Comparison of ENCODE assay signal across 22 mouse cellular contexts in the genomic region with DNA sequence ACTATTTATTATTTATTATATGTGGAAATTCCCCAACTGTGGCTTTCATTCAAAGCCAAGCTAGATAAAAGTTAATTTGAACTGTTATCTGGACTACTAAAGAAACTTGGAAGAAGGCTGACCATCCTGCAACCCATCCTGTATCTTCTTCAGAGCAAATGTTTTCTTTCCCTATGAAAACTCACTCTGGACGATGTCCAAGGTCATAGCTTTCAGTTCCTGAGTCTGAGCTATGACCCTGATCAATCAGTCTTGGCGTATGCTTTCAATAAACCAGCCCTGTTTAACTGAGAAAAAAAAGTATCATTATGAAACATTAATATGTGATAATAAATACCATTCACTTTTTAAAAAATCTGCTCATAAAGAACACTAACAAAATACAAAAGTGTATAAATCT. TPM values are rescaled to one million over a fixed set of nuclear protein-coding genes. Genes with fewer than 3 reads are reported as not detected.
"Had no signal": no experiment of that assay in that cellular context is flagged by ENCODE, and none has a peak within 500 bp of the region (broad histone marks: within the 10 kb centered on the region; RNA-seq: fewer than 3 reads in every experiment).

No protein-coding gene starts in this region.

- H3K4me1 ChIP-seq: midbrain, embryonic 10.5 days; midbrain, embryonic 12.5 days; neural tube, embryonic 13.5 days; neural tube, embryonic 15.5 days had no signal

- DNase-seq: lung, embryonic 14.5 days; lung, postnatal 10 days; lung, postnatal 4 days; midbrain, embryonic 14.5 days; retina, postnatal 1 day; right cerebral cortex, adult 18-20 months; right cerebral cortex, postnatal 25 days; right cerebral cortex, postnatal 4 days; spleen, adult 18-20 months; thymus, adult 18-20 months; thymus, postnatal 14 days; thymus, postnatal 36 days had no signal

- H3K9me3 ChIP-seq: midbrain, embryonic 10.5 days; midbrain, embryonic 12.5 days; neural tube, embryonic 13.5 days; neural tube, embryonic 15.5 days had no signal

- H3K27me3 ChIP-seq: midbrain, embryonic 12.5 days; neural tube, embryonic 13.5 days; neural tube, embryonic 15.5 days had no signal

- H3K36me3 ChIP-seq: midbrain, embryonic 10.5 days; midbrain, embryonic 12.5 days; neural tube, embryonic 13.5 days; neural tube, embryonic 15.5 days had no signal

- ATAC-seq: midbrain, embryonic 16.5 days had no signal

- H3K9ac ChIP-seq: lung, embryonic 14.5 days; midbrain, embryonic 12.5 days; neural tube, embryonic 13.5 days; neural tube, embryonic 15.5 days had no signal

- H3K4me2 ChIP-seq: lung, embryonic 14.5 days; midbrain, embryonic 12.5 days; neural tube, embryonic 13.5 days; neural tube, embryonic 15.5 days had no signal

- H3K27ac ChIP-seq: midbrain, embryonic 10.5 days; midbrain, embryonic 12.5 days; neural tube, embryonic 13.5 days; neural tube, embryonic 15.5 days had no signal

- H3K4me3 ChIP-seq: midbrain, embryonic 10.5 days; midbrain, embryonic 12.5 days; myocyte; neural tube, embryonic 13.5 days; neural tube, embryonic 15.5 days had no signal

RNA-seq across cellular contexts. Expression of gene Slc16a12, which starts 49.6 kb away (rescaled TPM):
- total RNA-seq: megakaryocyte, adult 5-6 weeks; megakaryocyte-erythroid progenitor cell, adult 5-6 weeks had no signal

RNA-seq across cellular contexts. Expression of gene Ifit1, which starts 56.8 kb away (rescaled TPM):
- polyA plus RNA-seq: lung, embryonic 14.5 days; midbrain, embryonic 10.5 days had no signal

RNA-seq across cellular contexts. Expression of gene Ifit1bl2, which starts 56.9 kb away (rescaled TPM):
- total RNA-seq: megakaryocyte-erythroid progenitor cell, adult 5-6 weeks had no signal
- polyA plus RNA-seq: midbrain, embryonic 12.5 days; neural tube, embryonic 11.5 days; stomach, embryonic 14.5 days had no signal
